Mouse (Mus musculus): ENCODE data around the gene Csnk1e. TPM values are rescaled to one million over a fixed set of nuclear protein-coding genes. Genes with fewer than 3 reads are reported as not detected.
A peak's percentile ranks its signal among the peaks of the same experiment; 100 is the strongest.

The Csnk1e gene
- polyA plus RNA-seq, 1 experiment from 2014 or later: 316 TPM

DNA sequence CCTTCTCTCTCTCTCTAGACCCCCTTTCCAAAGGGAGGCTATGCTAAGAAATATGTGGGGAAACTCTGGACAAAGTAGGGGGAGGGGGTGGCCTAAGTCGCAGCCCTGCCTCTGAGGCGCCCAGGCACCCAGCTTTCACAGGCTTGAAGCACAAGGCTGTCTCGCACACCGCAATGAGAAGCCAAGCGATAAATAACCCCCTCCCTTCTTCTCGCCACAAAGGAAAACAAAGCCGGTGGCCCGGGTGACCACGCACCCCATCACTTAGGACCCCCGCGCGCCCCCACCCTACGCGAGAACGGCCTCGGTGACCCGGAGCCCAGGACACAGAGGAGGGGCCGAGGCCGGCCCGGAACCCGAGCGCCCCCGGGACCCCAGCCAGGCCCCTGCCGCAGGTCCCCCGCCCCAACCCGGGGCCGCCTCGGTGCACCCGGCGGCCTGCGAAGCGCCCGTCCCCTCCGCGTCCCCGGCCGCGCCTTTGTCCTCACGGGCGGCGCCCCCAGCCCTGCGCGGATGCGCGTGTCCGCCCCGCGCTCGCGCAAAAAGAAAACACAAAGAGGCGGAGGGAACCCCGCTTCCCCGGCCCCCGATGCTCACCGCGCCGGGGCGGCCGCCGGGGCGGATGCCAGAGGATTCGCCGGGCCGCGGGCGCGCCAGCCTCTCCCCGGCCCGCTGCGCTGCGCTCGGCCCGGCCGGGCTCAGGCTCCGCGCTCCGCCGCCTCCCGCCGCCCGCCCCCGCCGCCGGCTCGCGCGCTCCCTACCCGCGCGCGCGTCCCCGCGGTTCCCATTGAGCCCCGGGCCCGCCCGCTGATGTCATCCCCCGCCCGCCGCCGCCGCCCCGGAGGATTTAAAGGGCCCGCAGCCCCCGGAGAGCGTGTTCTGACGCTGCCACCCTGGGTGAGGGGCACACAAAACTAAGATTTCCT lies 13.8 kb downstream of the Csnk1e start:
- Histone ChIP-seq H3K27ac (replicated peaks) (peak overlapping the region; percentile 97), H3K27me3 (no peaks in the 10 kb centered on the region), H3K4me3 (peak overlapping the region; percentile 83), H3K36me3 (peaks cover 19% of the 10 kb centered on the region), H3K9me3 (no peaks in the 10 kb centered on the region), H3K4me1 (peaks cover 54% of the 10 kb centered on the region), H3K4me2 (replicated peaks) (peak overlapping the region; percentile 90), H3K9ac (replicated peaks) (peak overlapping the region; percentile 100)
- ATAC-seq (replicated peaks): peak; percentile 74
- WGBS: under 1% methylated on average over 72 of the region's 107 CpGs

GRCm38 (mm10) chr15:79440651-79441330 lies 14.6 kb downstream of the Csnk1e start:
- Histone ChIP-seq H3K9me3 (no peaks in the 10 kb centered on the region), H3K36me3 (peaks cover 25% of the 10 kb centered on the region), H3K9ac (replicated peaks) (peak overlapping the region; percentile 100), H3K4me1 (peaks cover 62% of the 10 kb centered on the region), H3K27me3 (no peaks in the 10 kb centered on the region), H3K4me3 (peak overlapping the region; percentile 83), H3K4me2 (replicated peaks) (peak overlapping the region; percentile 90), H3K27ac (replicated peaks) (peak overlapping the region; percentile 97)
- 8% methylated on average over 11 of the region's 11 CpGs for WGBS
- peak; percentile 45 for ATAC-seq (replicated peaks)

DNA sequence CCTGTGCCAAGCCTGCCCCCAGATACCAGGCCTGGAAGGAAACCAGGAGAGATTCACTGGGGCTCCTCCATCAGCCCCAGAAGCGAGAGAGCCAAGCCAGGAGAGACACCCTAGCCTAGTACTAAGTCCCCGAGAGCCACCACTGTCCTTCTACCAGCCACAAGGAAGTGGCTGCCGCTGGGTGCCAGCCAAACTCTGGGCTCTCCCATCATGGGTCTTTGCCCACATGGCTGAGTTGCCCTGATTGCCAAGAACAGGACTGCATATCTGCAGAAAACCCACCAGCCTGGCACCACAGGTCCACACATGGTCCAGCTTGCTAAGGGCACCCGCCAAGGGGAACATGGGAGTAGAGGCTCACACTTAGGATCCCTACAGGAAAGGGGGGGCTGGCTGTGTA lies 15.1 kb downstream of the Csnk1e start:
- peak overlapping the region; percentile 83 for H3K4me3 ChIP-seq
- no peak for ATAC-seq (replicated peaks)
- H3K27ac ChIP-seq (replicated peaks): no peak overlapping the region; the same call in 1 of the 2 replicates
- peak overlapping the region; percentile 90 for H3K4me2 ChIP-seq (replicated peaks)
- H3K27me3 ChIP-seq: no peaks in the 10 kb centered on the region
- H3K4me1 ChIP-seq: peaks cover 67% of the 10 kb centered on the region
- 35% methylated on average over 4 of the region's 4 CpGs for whole genome bisulfite sequencing
- H3K9ac ChIP-seq (replicated peaks): peak overlapping the region; percentile 100
- no peaks in the 10 kb centered on the region for H3K9me3 ChIP-seq
- H3K36me3 ChIP-seq: peaks cover 31% of the 10 kb centered on the region

- no peak overlapping the region for H3K27ac ChIP-seq (replicated peaks)
- peak overlapping the region; percentile 90 for H3K4me2 ChIP-seq (replicated peaks)
- ATAC-seq (replicated peaks): no peak
- 83% methylated on average over 4 of the region's 4 CpGs for WGBS
- H3K9ac ChIP-seq (replicated peaks): peak overlapping the region; percentile 100; the same call in 1 of the 2 replicates
- H3K36me3 ChIP-seq: peaks cover 40% of the 10 kb centered on the region
- H3K27me3 ChIP-seq: no peaks in the 10 kb centered on the region
- peak overlapping the region; percentile 83 for H3K4me3 ChIP-seq
- peaks cover 70% of the 10 kb centered on the region for H3K4me1 ChIP-seq
- no peaks in the 10 kb centered on the region for H3K9me3 ChIP-seq
These were observed 16.0 kb downstream of the Csnk1e start for GRCm38 (mm10) chr15:79439386-79439785.

GRCm38 (mm10) chr15:79438816-79439215 lies 16.6 kb downstream of the Csnk1e start:
- no peak overlapping the region for H3K4me3 ChIP-seq
- H3K9ac ChIP-seq (replicated peaks): no peak overlapping the region
- no peaks in the 10 kb centered on the region for H3K27me3 ChIP-seq
- H3K4me2 ChIP-seq (replicated peaks): peak overlapping the region; percentile 90
- H3K27ac ChIP-seq (replicated peaks): no peak overlapping the region
- 80% methylated on average over 8 of the region's 8 CpGs for WGBS
- no peaks in the 10 kb centered on the region for H3K9me3 ChIP-seq
- H3K36me3 ChIP-seq: peaks cover 45% of the 10 kb centered on the region
- ATAC-seq (replicated peaks): no peak
- peaks cover 70% of the 10 kb centered on the region for H3K4me1 ChIP-seq

- H3K4me3 ChIP-seq: no peak overlapping the region
- no peak overlapping the region for H3K27ac ChIP-seq (replicated peaks)
- ATAC-seq (replicated peaks): no peak
- H3K36me3 ChIP-seq: peaks cover 48% of the 10 kb centered on the region
- WGBS: 83% methylated on average over 6 of the region's 6 CpGs
- peaks cover 70% of the 10 kb centered on the region for H3K4me1 ChIP-seq
- no peaks in the 10 kb centered on the region for H3K9me3 ChIP-seq
- H3K4me2 ChIP-seq (replicated peaks): peak overlapping the region; percentile 90
- no peak overlapping the region for H3K9ac ChIP-seq (replicated peaks)
- H3K27me3 ChIP-seq: no peaks in the 10 kb centered on the region
These were observed 17.1 kb downstream of the Csnk1e start for GRCm38 (mm10) chr15:79438209-79438810.

GRCm38 (mm10) chr15:79437541-79438208 lies 17.7 kb downstream of the Csnk1e start:
- 94% methylated on average over 12 of the region's 12 CpGs for WGBS
- no peak for ATAC-seq (replicated peaks)
- Histone ChIP-seq H3K27me3 (no peaks in the 10 kb centered on the region), H3K4me1 (peaks cover 63% of the 10 kb centered on the region), H3K9me3 (no peaks in the 10 kb centered on the region), H3K36me3 (peaks cover 48% of the 10 kb centered on the region), H3K4me2 (replicated peaks) (no peak overlapping the region; the same call in 1 of the 2 replicates), H3K27ac (replicated peaks) (no peak overlapping the region), H3K4me3 (no peak overlapping the region), H3K9ac (replicated peaks) (no peak overlapping the region)

GRCm38 (mm10) chr15:79436481-79436921 lies 18.9 kb downstream of the Csnk1e start:
- Histone ChIP-seq H3K4me2 (replicated peaks) (no peak overlapping the region), H3K4me3 (no peak overlapping the region), H3K36me3 (peaks cover 53% of the 10 kb centered on the region), H3K4me1 (peaks cover 57% of the 10 kb centered on the region), H3K9ac (replicated peaks) (no peak overlapping the region), H3K27ac (replicated peaks) (no peak overlapping the region), H3K27me3 (no peaks in the 10 kb centered on the region), H3K9me3 (no peaks in the 10 kb centered on the region)
- 68% methylated on average over 7 of the region's 7 CpGs for WGBS
- no peak for ATAC-seq (replicated peaks)

DNA sequence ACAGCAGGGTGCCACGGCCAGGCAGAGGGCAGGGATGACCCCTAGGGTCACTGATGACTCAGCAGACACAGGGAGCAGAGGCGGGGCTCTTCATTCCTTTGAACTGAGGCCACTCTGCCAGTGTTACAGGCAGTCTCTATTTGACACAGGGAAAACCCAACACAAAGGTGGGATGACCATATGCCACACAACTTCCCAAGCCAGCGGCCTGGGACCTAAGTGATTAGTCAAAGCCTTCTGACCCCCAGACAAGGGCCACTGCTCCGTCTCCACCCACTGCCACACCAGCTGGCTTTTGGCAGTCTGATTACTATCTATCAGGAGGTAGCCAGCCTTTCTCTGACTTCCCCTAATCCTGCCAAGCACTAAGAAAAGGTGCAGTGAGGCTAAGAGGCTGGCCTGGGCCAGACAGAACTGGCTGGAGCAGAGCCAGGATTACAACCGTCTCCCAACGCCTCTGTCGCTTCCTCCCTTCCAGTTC lies 20.1 kb downstream of the Csnk1e start:
- no peaks in the 10 kb centered on the region for H3K9me3 ChIP-seq
- H3K36me3 ChIP-seq: peaks cover 65% of the 10 kb centered on the region
- whole genome bisulfite sequencing: 34% methylated on average over 7 of the region's 7 CpGs
- peaks cover 51% of the 10 kb centered on the region for H3K4me1 ChIP-seq
- H3K27me3 ChIP-seq: no peaks in the 10 kb centered on the region
- H3K4me3 ChIP-seq: no peak overlapping the region
- H3K9ac ChIP-seq (replicated peaks): no peak overlapping the region
- ATAC-seq (replicated peaks): no peak
- no peak overlapping the region for H3K4me2 ChIP-seq (replicated peaks)
- H3K27ac ChIP-seq (replicated peaks): no peak overlapping the region

GRCm38 (mm10) chr15:79432892-79433291 lies 22.5 kb downstream of the Csnk1e start:
- Histone ChIP-seq H3K4me3 (no peak overlapping the region), H3K4me2 (replicated peaks) (no peak overlapping the region), H3K9ac (replicated peaks) (no peak overlapping the region), H3K27ac (replicated peaks) (no peak overlapping the region), H3K9me3 (no peaks in the 10 kb centered on the region), H3K4me1 (peaks cover 29% of the 10 kb centered on the region), H3K27me3 (no peaks in the 10 kb centered on the region), H3K36me3 (peaks cover 78% of the 10 kb centered on the region)
- ATAC-seq (replicated peaks): no peak
- WGBS: 55% methylated on average over 21 of the region's 21 CpGs

- H3K36me3 ChIP-seq: peaks cover 78% of the 10 kb centered on the region
- H3K27ac ChIP-seq (replicated peaks): no peak overlapping the region
- WGBS: 91% methylated on average over 11 of the region's 11 CpGs
- H3K27me3 ChIP-seq: no peaks in the 10 kb centered on the region
- H3K9ac ChIP-seq (replicated peaks): no peak overlapping the region
- H3K4me1 ChIP-seq: peaks cover 23% of the 10 kb centered on the region
- ATAC-seq (replicated peaks): no peak
- H3K4me2 ChIP-seq (replicated peaks): no peak overlapping the region
- no peak overlapping the region for H3K4me3 ChIP-seq
- H3K9me3 ChIP-seq: no peaks in the 10 kb centered on the region
These were observed 23.0 kb downstream of the Csnk1e start for GRCm38 (mm10) chr15:79432328-79432727.

Data from forebrain, embryonic 15.5 days (tissue).